In genomic region chr5:120714314-120714713, GRCm38 (mm10) we compare ENCODE assay signal across 9 mouse cellular contexts. TPM values are rescaled to one million over a fixed set of nuclear protein-coding genes. Genes with fewer than 3 reads are reported as not detected.
DNase-seq lines count a peak whose midpoint lies in the region; ATAC-seq and TF ChIP-seq lines count a peak whose summit lies in the region.
"Had no signal": no experiment of that assay in that cellular context is flagged by ENCODE, and none has a peak within 500 bp of the region (broad histone marks: within the 10 kb centered on the region; RNA-seq: fewer than 3 reads in every experiment).

No protein-coding gene starts in this region.

- H3K9me3 ChIP-seq in midbrain, postnatal 0 days (ENCODE audit: low read length), result 0 out of 2 replicates have a peak, but pooled peaks cover 2% of the 10 kb centered on the region
- H3K9me3 ChIP-seq in stomach, postnatal 0 days (ENCODE audit: control insufficient read depth, low read length), result no peaks in the 10 kb centered on the region
- H3K9me3 ChIP-seq: midbrain, embryonic 12.5 days had no signal

- ATAC-seq in midbrain, postnatal 0 days (ENCODE audit: low FRiP score), result no peak
- no peak for ATAC-seq in stomach, postnatal 0 days (ENCODE audit: low FRiP score, low TSS enrichment)

- peak; percentile 31 to 71 for DNase-seq in heart, adult 18-20 months
- DNase-seq in heart, postnatal 25 days (ENCODE audit: low spot score), result no peak
- DNase-seq in adipocyte (ENCODE audit: low spot score), result peak; percentile 46
- peak; percentile 84 for DNase-seq in embryo, embryonic 10.5 days (ENCODE audit: low spot score)
- peak; percentile 50 to 80 for DNase-seq in heart, postnatal 10 days
- DNase-seq in left cerebral cortex, postnatal 14 days (ENCODE audit: low spot score in 2 of 2), result peak; percentile 80 to 86
- DNase-seq in midbrain, postnatal 0 days (ENCODE audit: low spot score), result peak; percentile 82
- peak; percentile 77 for DNase-seq in stomach, postnatal 0 days (ENCODE audit: low spot score)

- no peak overlapping the region for H3K4me2 ChIP-seq in midbrain, postnatal 0 days (ENCODE audit: low read depth, low read length, poor library complexity, severe bottlenecking)
- no peak overlapping the region for H3K4me2 ChIP-seq in stomach, postnatal 0 days (replicated peaks; ENCODE audit: low read depth)
- H3K4me2 ChIP-seq: midbrain, embryonic 12.5 days had no signal

- no peaks in the 10 kb centered on the region for H3K27me3 ChIP-seq in midbrain, postnatal 0 days (ENCODE audit: insufficient read depth, low read length)
- 0 out of 2 replicates have a peak, but pooled peaks cover 2% of the 10 kb centered on the region for H3K27me3 ChIP-seq in stomach, postnatal 0 days (ENCODE audit: control insufficient read depth, insufficient read depth, low read length)

- intact Hi-C loops in heart, postnatal 25 days (cut with DNase I), result loop anchor here (1.0 to 2.0 kb wide), 2 partner anchors 35 to 94 kb away; no protein-coding TSS in a partner anchor
- intact Hi-C loops in heart, postnatal 10 days (cut with DNase I), result loop anchor here (1.0 to 2.0 kb wide), 2 partner anchors 35 to 94 kb away; no protein-coding TSS in a partner anchor
- intact Hi-C loops in left cerebral cortex, postnatal 14 days (cut with DNase I), result no loop called here

- TF ChIP-seq CTCF in midbrain, postnatal 0 days (IDR thresholded peaks at IDR 0.05), result peak; percentile 92
- peak; percentile 94 for TF ChIP-seq CTCF in stomach, postnatal 0 days (IDR thresholded peaks at IDR 0.05; ENCODE audit: low read depth)

- WGBS in midbrain, postnatal 0 days, result 3% methylated on average over 16 of the region's 16 CpGs
- 3% methylated on average over 16 of the region's 16 CpGs for WGBS in stomach, postnatal 0 days

- no peaks in the 10 kb centered on the region for H3K36me3 ChIP-seq in midbrain, postnatal 0 days (ENCODE audit: insufficient read depth, low read length)
- no peaks in the 10 kb centered on the region for H3K36me3 ChIP-seq in stomach, postnatal 0 days (ENCODE audit: control insufficient read depth, insufficient read depth, low read length)
- H3K36me3 ChIP-seq: midbrain, embryonic 12.5 days had no signal

- no peak overlapping the region for H3K4me3 ChIP-seq in midbrain, postnatal 0 days (ENCODE audit: low read depth, low read length)
- H3K4me3 ChIP-seq in stomach, postnatal 0 days (ENCODE audit: low read depth, low read length), result no peak overlapping the region
- H3K4me3 ChIP-seq: midbrain, embryonic 12.5 days had no signal

- H3K9ac ChIP-seq in midbrain, postnatal 0 days (replicated peaks; ENCODE audit: low read length, poor library complexity, severe bottlenecking), result no peak overlapping the region
- no peak overlapping the region for H3K9ac ChIP-seq in stomach, postnatal 0 days (ENCODE audit: low read length)
- H3K9ac ChIP-seq: midbrain, embryonic 12.5 days had no signal

- no peak overlapping the region for H3K27ac ChIP-seq in midbrain, postnatal 0 days (ENCODE audit: low read depth, low read length)
- no peak overlapping the region for H3K27ac ChIP-seq in stomach, postnatal 0 days (replicated peaks)
- H3K27ac ChIP-seq: midbrain, embryonic 12.5 days had no signal

- no peak for TF ChIP-seq EP300 in stomach, postnatal 0 days (optimal IDR thresholded peaks at IDR 0.05)

- H3K4me1 ChIP-seq in midbrain, postnatal 0 days (ENCODE audit: insufficient read depth, low read length), result peaks cover 4% of the 10 kb centered on the region; the same call in 1 of the 2 replicates
- H3K4me1 ChIP-seq in stomach, postnatal 0 days (replicated peaks; ENCODE audit: control insufficient read depth, insufficient read depth), result no peaks in the 10 kb centered on the region

RNA-seq across cellular contexts. Expression of gene Dtx1, which starts 2.6 kb away (rescaled TPM):
- total RNA-seq in heart, adult 18-20 months (2021), result 1 to 10 TPM in 1 of 2 experiments, under 1 TPM in 1; 0.99 to 2.7 TPM
- total RNA-seq in heart, postnatal 25 days (2021), result 1 to 10 TPM; 1.8 to 1.9 TPM
- 1 to 10 TPM in 1 of 2 experiments, under 1 TPM in 1; 0.99 to 1.5 TPM for total RNA-seq in heart, postnatal 10 days (2021)
- 10 to 100 TPM; 72.6 to 80.1 TPM for total RNA-seq in left cerebral cortex, postnatal 14 days (2021)
- total RNA-seq in midbrain, postnatal 0 days (2014; rRNA removed), result 240 and 242 TPM in 2 replicates
- polyA plus RNA-seq in midbrain, postnatal 0 days (2015; fragmentation: Nextera tagmentation; extraction: Ambion mirVana), result 63.0 and 67.9 TPM in 2 replicates
- polyA plus RNA-seq in stomach, postnatal 0 days (2015; fragmentation: Nextera tagmentation; extraction: Ambion mirVana), result 2.0 and 3.1 TPM in 2 replicates

RNA-seq across cellular contexts. Expression of gene Oas2, which starts 35.3 kb away (rescaled TPM):
- 1 to 10 TPM; 1.1 to 1.2 TPM for total RNA-seq in heart, adult 18-20 months (2021)
- under 1 TPM; 0.57 to 0.78 TPM for total RNA-seq in heart, postnatal 25 days (2021)
- total RNA-seq in heart, postnatal 10 days (2021), result under 1 TPM; 0.07 to 0.10 TPM
- total RNA-seq in left cerebral cortex, postnatal 14 days (2021), result under 1 TPM in 1 of 2 experiments, not detected in 1; 0.40 TPM
- total RNA-seq in midbrain, postnatal 0 days (2014; rRNA removed), result 0.27 and 1.4 TPM in 2 replicates
- 0.31 and 0.37 TPM in 2 replicates for polyA plus RNA-seq in midbrain, postnatal 0 days (2015; fragmentation: Nextera tagmentation; extraction: Ambion mirVana)
- 0.59 and 0.74 TPM in 2 replicates for polyA plus RNA-seq in stomach, postnatal 0 days (2015; fragmentation: Nextera tagmentation; extraction: Ambion mirVana)

Comparison
In these comparisons a context has a peak if more than half of its experiments do, and no peak if none do; other contexts are left out.
1. RNA of gene Dtx1, which starts 2.6 kb away (total RNA-seq): 240 to 242 TPM in midbrain, postnatal 0 days and 72.6 to 80.1 TPM in left cerebral cortex, postnatal 14 days; 0.99 to 2.7 TPM in heart, adult 18-20 months, 1.8 to 1.9 TPM in heart, postnatal 25 days and 0.99 to 1.5 TPM in heart, postnatal 10 days; every median in the first group is over 10 times any median in the second.